Mouse (Mus musculus): ENCODE data around the gene Camkk1.

Gene Camkk1

GRCm38 (mm10) chr11:73015391-73016102 is 3.3 kb upstream of the Camkk1 start:
- DNase-seq (ENCODE audit: low read depth) = peak; percentile 50

- no peak for DNase-seq (ENCODE audit: low read depth)
Measured at GRCm38 (mm10) chr11:73016103-73016420, 2.7 kb upstream of the Camkk1 start.

- no peak for DNase-seq (ENCODE audit: low read depth)
Measured at GRCm38 (mm10) chr11:73019147-73019795, 463 bp downstream of the Camkk1 start.

- DNase-seq (ENCODE audit: low read depth) = no peak
Measured at GRCm38 (mm10) chr11:73020953-73021800, 2.4 kb downstream of the Camkk1 start.

- DNase-seq (ENCODE audit: low read depth) = peak; percentile 92
Measured at GRCm38 (mm10) chr11:73023099-73023498, 4.3 kb downstream of the Camkk1 start.

- no peak for DNase-seq (ENCODE audit: low read depth)
Measured at GRCm38 (mm10) chr11:73023827-73024226, 5.0 kb downstream of the Camkk1 start.

- no peak for DNase-seq (ENCODE audit: low read depth)
Measured at GRCm38 (mm10) chr11:73024236-73024904, 5.6 kb downstream of the Camkk1 start.

GRCm38 (mm10) chr11:73026961-73027360 is 8.2 kb downstream of the Camkk1 start:
- no peak for DNase-seq (ENCODE audit: low read depth)

- peak; percentile 79 for DNase-seq (ENCODE audit: low read depth)
Measured at GRCm38 (mm10) chr11:73030821-73031498, 12.2 kb downstream of the Camkk1 start.

- no peak for DNase-seq (ENCODE audit: low read depth)
Measured at GRCm38 (mm10) chr11:73031536-73031935, 12.7 kb downstream of the Camkk1 start.

- no peak for DNase-seq (ENCODE audit: low read depth)
Measured at GRCm38 (mm10) chr11:73036077-73036476, 17.3 kb downstream of the Camkk1 start.

- no peak for DNase-seq (ENCODE audit: low read depth)
Measured at GRCm38 (mm10) chr11:73036889-73037288, 18.1 kb downstream of the Camkk1 start.

GRCm38 (mm10) chr11:73037691-73038090 is 18.9 kb downstream of the Camkk1 start:
- DNase-seq (ENCODE audit: low read depth) = no peak

- DNase-seq (ENCODE audit: low read depth) = no peak
Measured at GRCm38 (mm10) chr11:73039102-73039799, 20.4 kb downstream of the Camkk1 start.

GRCm38 (mm10) chr11:73044229-73044755 is 25.5 kb downstream of the Camkk1 start:
- DNase-seq (ENCODE audit: low read depth) = no peak

GRCm38 (mm10) chr11:73044789-73045188 is 26.0 kb downstream of the Camkk1 start:
- no peak for DNase-seq (ENCODE audit: low read depth)

GRCm38 (mm10) chr11:73047542-73047996 is 28.8 kb downstream of the Camkk1 start, which contains the start of gene Ncbp3:
Gene Ncbp3, plus strand, starts transcription at chr11:73047783.
- DNase-seq (ENCODE audit: low read depth) = peak; percentile 84

- DNase-seq (ENCODE audit: low read depth) = no peak
Measured at GRCm38 (mm10) chr11:73048030-73048876, 29.4 kb downstream of the Camkk1 start.

GRCm38 (mm10) chr11:73049335-73049734 is 30.5 kb downstream of the Camkk1 start:
- DNase-seq (ENCODE audit: low read depth) = peak; percentile 68

- DNase-seq (ENCODE audit: low read depth) = no peak
Measured at GRCm38 (mm10) chr11:73052795-73053194, 34.0 kb downstream of the Camkk1 start.

Data from fibroblast of lung, adult 2 months (primary cell).